ENCODE assay signal across 21 mouse cellular contexts in genomic region chr2:4907120-4907519, GRCm38 (mm10). TPM values are rescaled to one million over a fixed set of nuclear protein-coding genes. Genes with fewer than 3 reads are reported as not detected.
DNase-seq lines count a peak whose midpoint lies in the region; ATAC-seq and TF ChIP-seq lines count a peak whose summit lies in the region.
"Had no signal": no experiment of that assay in that cellular context is flagged by ENCODE, and none has a peak within 500 bp of the region (broad histone marks: within the 10 kb centered on the region; RNA-seq: fewer than 3 reads in every experiment).

No protein-coding gene starts in this region.

- peaks cover 55% of the 10 kb centered on the region for H3K36me3 ChIP-seq in lung, embryonic 14.5 days (ENCODE audit: insufficient read depth)
- peaks cover 24% of the 10 kb centered on the region for H3K36me3 ChIP-seq in lung, embryonic 16.5 days (ENCODE audit: control insufficient read depth, insufficient read depth, low read length)
- peaks cover 3% of the 10 kb centered on the region; the same call in 1 of the 2 replicates for H3K36me3 ChIP-seq in lung, postnatal 0 days (ENCODE audit: insufficient read depth, low read length)
- H3K36me3 ChIP-seq in intestine, postnatal 0 days (ENCODE audit: control insufficient read depth, insufficient read depth): peaks cover 36% of the 10 kb centered on the region

- 73% methylated on average over 6 of the region's 6 CpGs for WGBS in lung, embryonic 14.5 days
- WGBS in lung, embryonic 16.5 days: 60% methylated on average over 6 of the region's 6 CpGs
- WGBS in lung, postnatal 0 days: 57% methylated on average over 6 of the region's 6 CpGs
- WGBS in intestine, postnatal 0 days: 87% methylated on average over 6 of the region's 6 CpGs

- H3K9ac ChIP-seq in lung, embryonic 14.5 days: no peak overlapping the region
- no peak overlapping the region for H3K9ac ChIP-seq in lung, embryonic 16.5 days (ENCODE audit: low read length)
- no peak overlapping the region for H3K9ac ChIP-seq in lung, postnatal 0 days (replicated peaks; ENCODE audit: low read depth)
- H3K9ac ChIP-seq in intestine, postnatal 0 days (ENCODE audit: low read depth, low read length): no peak overlapping the region
- H3K9ac ChIP-seq: embryonic facial prominence, embryonic 12.5 days; forebrain, embryonic 12.5 days had no signal

- TF ChIP-seq EP300 in lung, postnatal 0 days (IDR thresholded peaks at IDR 0.05): peak; percentile 83

- 0 out of 2 replicates have a peak, but pooled peaks cover 2% of the 10 kb centered on the region for H3K4me1 ChIP-seq in lung, embryonic 14.5 days (ENCODE audit: insufficient read depth)
- peaks cover 3% of the 10 kb centered on the region; the same call in 1 of the 2 replicates for H3K4me1 ChIP-seq in lung, embryonic 16.5 days (replicated peaks; ENCODE audit: control insufficient read depth, insufficient read depth, low read length)
- no peaks in the 10 kb centered on the region; the same call in 1 of the 2 replicates for H3K4me1 ChIP-seq in lung, postnatal 0 days (ENCODE audit: insufficient read depth, low read depth, low read length)
- 0 out of 2 replicates have a peak, but pooled peaks cover under 1% of the 10 kb centered on the region for H3K4me1 ChIP-seq in intestine, postnatal 0 days (replicated peaks; ENCODE audit: control insufficient read depth, insufficient read depth, low read length)
- H3K4me1 ChIP-seq: embryonic facial prominence, embryonic 10.5 days; embryonic facial prominence, embryonic 12.5 days; forebrain, embryonic 12.5 days had no signal

- DNase-seq in lung, embryonic 14.5 days: peak; percentile 43
- DNase-seq in lung, postnatal 10 days: no peak
- peak; percentile 75 for DNase-seq in lung, postnatal 0 days (ENCODE audit: low spot score)
- peak; percentile 34 for DNase-seq in lung, postnatal 36 days
- no peak for DNase-seq in MN1 (ENCODE audit: low spot score)
- DNase-seq: adrenal gland, adult 8-10 months; adrenal gland, postnatal 14 days; adrenal gland, postnatal 36 days; cerebellum, adult 11-12 months; cerebellum, adult 2 months; cerebellum, adult 9-10 months; cerebellum, postnatal 10 days; cerebellum, postnatal 25 days had no signal

- no peaks in the 10 kb centered on the region for H3K9me3 ChIP-seq in lung, embryonic 14.5 days (ENCODE audit: low read depth, low read length)
- no peaks in the 10 kb centered on the region; the same call in 1 of the 2 replicates for H3K9me3 ChIP-seq in lung, embryonic 16.5 days (ENCODE audit: control insufficient read depth, low read length)
- H3K9me3 ChIP-seq in lung, postnatal 0 days (ENCODE audit: low read length): no peaks in the 10 kb centered on the region
- H3K9me3 ChIP-seq in intestine, postnatal 0 days (ENCODE audit: control insufficient read depth): no peaks in the 10 kb centered on the region
- H3K9me3 ChIP-seq: embryonic facial prominence, embryonic 10.5 days; embryonic facial prominence, embryonic 12.5 days; forebrain, embryonic 12.5 days had no signal

- peak overlapping the region; percentile 60 for H3K27ac ChIP-seq in lung, embryonic 14.5 days (ENCODE audit: low read depth)
- peak overlapping the region; percentile 69 for H3K27ac ChIP-seq in lung, embryonic 16.5 days (ENCODE audit: low read length)
- H3K27ac ChIP-seq in lung, postnatal 0 days (ENCODE audit: low read length): peak overlapping the region; percentile 16; the same call in 1 of the 2 replicates
- H3K27ac ChIP-seq in intestine, postnatal 0 days (ENCODE audit: low read depth, low read length): no peak overlapping the region
- H3K27ac ChIP-seq: embryonic facial prominence, embryonic 10.5 days; embryonic facial prominence, embryonic 12.5 days; forebrain, embryonic 12.5 days had no signal

- H3K4me3 ChIP-seq in lung, embryonic 14.5 days (ENCODE audit: low read depth, low read length): no peak overlapping the region
- H3K4me3 ChIP-seq in lung, embryonic 16.5 days (ENCODE audit: low read length): no peak overlapping the region
- no peak overlapping the region for H3K4me3 ChIP-seq in lung, postnatal 0 days (ENCODE audit: low read depth, low read length)
- H3K4me3 ChIP-seq in intestine, postnatal 0 days (ENCODE audit: low read depth, low read length): no peak overlapping the region
- H3K4me3 ChIP-seq: embryonic facial prominence, embryonic 10.5 days; embryonic facial prominence, embryonic 12.5 days; forebrain, embryonic 12.5 days had no signal

- H3K27me3 ChIP-seq in lung, embryonic 14.5 days (ENCODE audit: insufficient read depth, low read length): no peaks in the 10 kb centered on the region
- no peaks in the 10 kb centered on the region for H3K27me3 ChIP-seq in lung, embryonic 16.5 days (ENCODE audit: control insufficient read depth, insufficient read depth, low read depth, low read length)
- H3K27me3 ChIP-seq in lung, postnatal 0 days (replicated peaks; ENCODE audit: insufficient read depth, low read length): no peaks in the 10 kb centered on the region
- H3K27me3 ChIP-seq in intestine, postnatal 0 days (replicated peaks; ENCODE audit: control insufficient read depth, insufficient read depth, low read length): no peaks in the 10 kb centered on the region
- H3K27me3 ChIP-seq: embryonic facial prominence, embryonic 12.5 days; forebrain, embryonic 12.5 days; Patski had no signal

- no peak for ATAC-seq in lung, embryonic 14.5 days (ENCODE audit: insufficient read depth)
- peak; percentile 56 for ATAC-seq in lung, embryonic 16.5 days (ENCODE audit: low read depth)
- peak; percentile 60; the same call in 1 of the 2 replicates for ATAC-seq in lung, postnatal 0 days
- no peak for ATAC-seq in intestine, postnatal 0 days
- ATAC-seq: forebrain, embryonic 14.5 days; forebrain, embryonic 16.5 days; Patski had no signal

- no peak overlapping the region for H3K4me2 ChIP-seq in lung, embryonic 14.5 days
- H3K4me2 ChIP-seq in lung, embryonic 16.5 days (ENCODE audit: low read depth, low read length): no peak overlapping the region
- no peak overlapping the region for H3K4me2 ChIP-seq in lung, postnatal 0 days (replicated peaks; ENCODE audit: low read depth, low read length)
- H3K4me2 ChIP-seq in intestine, postnatal 0 days (replicated peaks; ENCODE audit: low read depth): no peak overlapping the region
- H3K4me2 ChIP-seq: embryonic facial prominence, embryonic 12.5 days; forebrain, embryonic 12.5 days had no signal

- no peak for TF ChIP-seq CTCF in lung, embryonic 14.5 days (IDR thresholded peaks at IDR 0.05; ENCODE audit: low read depth)
- no peak for TF ChIP-seq CTCF in lung, postnatal 0 days (IDR thresholded peaks at IDR 0.05)
- TF ChIP-seq CTCF in intestine, postnatal 0 days (IDR thresholded peaks at IDR 0.05; ENCODE audit: low read depth): no peak

RNA-seq across cellular contexts. Expression of gene Phyh, which starts 11.7 kb away (rescaled TPM):
- polyA plus RNA-seq in lung, embryonic 14.5 days (2014; fragmentation: Nextera tagmentation; extraction: Ambion mirVana): 46.4 and 52.6 TPM in 2 replicates
- polyA plus RNA-seq in lung, embryonic 16.5 days (2015; fragmentation: Nextera tagmentation; extraction: Ambion mirVana): 91.9 and 96.2 TPM in 2 replicates
- 76.5 and 86.9 TPM in 2 replicates for polyA plus RNA-seq in lung, postnatal 0 days (2015; fragmentation: Nextera tagmentation; extraction: Ambion mirVana)
- polyA plus RNA-seq in intestine, postnatal 0 days (2015; fragmentation: Nextera tagmentation; extraction: Ambion mirVana): 210 and 230 TPM in 2 replicates

RNA-seq across cellular contexts. Expression of gene Sephs1, which starts 25.8 kb away (rescaled TPM):
- 128 and 130 TPM in 2 replicates for polyA plus RNA-seq in lung, embryonic 14.5 days (2014; fragmentation: Nextera tagmentation; extraction: Ambion mirVana)
- polyA plus RNA-seq in lung, embryonic 16.5 days (2015; fragmentation: Nextera tagmentation; extraction: Ambion mirVana): 85.6 and 89.5 TPM in 2 replicates
- 34.3 and 34.6 TPM in 2 replicates for polyA plus RNA-seq in lung, postnatal 0 days (2015; fragmentation: Nextera tagmentation; extraction: Ambion mirVana)
- polyA plus RNA-seq in intestine, postnatal 0 days (2015; fragmentation: Nextera tagmentation; extraction: Ambion mirVana): 23.9 and 24.1 TPM in 2 replicates

Comparison
In these comparisons a context has a peak if more than half of its experiments do, and no peak if none do; other contexts are left out.
1. ATAC-seq: peak in lung, embryonic 16.5 days (single experiment) and lung, postnatal 0 days (single experiment); none in lung, embryonic 14.5 days (single experiment) and intestine, postnatal 0 days (single experiment).
2. DNase-seq: peak in lung, embryonic 14.5 days (single experiment), lung, postnatal 0 days (single experiment) and lung, postnatal 36 days (single experiment); none in lung, postnatal 10 days (single experiment) and MN1 (single experiment).